Mouse (Mus musculus): ENCODE data around the gene Foxs1.

GRCm38 (mm10) chr2:152888774-152889173 lies 44.2 kb downstream of the Foxs1 start:
- no peak for TF ChIP-seq CTCF (conservative IDR thresholded peaks at IDR 0.05; ENCODE audit: insufficient read depth, insufficient read length, low read depth, low read length)
- no peak for TF ChIP-seq POLR2A (IDR thresholded peaks at IDR 0.05; ENCODE audit: low read depth, low read length)

All from kidney, adult 2 months (tissue).